Mouse (Mus musculus) inflammation-experienced regulatory T-cells, adult 16 weeks (primary cell): ENCODE results near the gene Gm9857. TPM values are rescaled to one million over a fixed set of nuclear protein-coding genes. Genes with fewer than 3 reads are reported as not detected.

Source experiments
- polyA plus RNA-seq: library from polyadenylated mRNA; unstranded; fragments of 100-300 nt; shearing (Covaris generic); gene quantifications from one replicate; pipeline ENCODE4 v1.2.1, GENCODE M21; 2017

Gm9857 gene
- polyA plus RNA-seq, result not detected

GRCm38 (mm10) chr3:108940001-108940633 is at the start of gene Gm9857:
Gene Gm9857, minus strand, starts transcription at chr3:108940445.

GRCm38 (mm10) chr3:108939573-108939972 is 672 bp downstream of the Gm9857 start, which contains the start of gene Henmt1:
Gene Henmt1, plus strand, starts transcription at chr3:108939873.

GRCm38 (mm10) chr3:108911548-108912413 is 28.5 kb downstream of the Gm9857 start, which contains the start of gene Prpf38b:
Gene Prpf38b, minus strand, starts transcription at chr3:108911727.

Other genes with a start within 250 kb of the Gm9857 start
- gene Gpsm2, start 218.1 kb downstream of the Gm9857 start, polyA plus RNA-seq, result 3.2 TPM
- not detected for gene Aknad1, start 200.8 kb downstream of the Gm9857 start, polyA plus RNA-seq
- gene Stxbp3, start 99.9 kb downstream of the Gm9857 start, polyA plus RNA-seq, result 76.5 TPM
- 0.24 TPM for gene Fndc7, start 50.4 kb downstream of the Gm9857 start, polyA plus RNA-seq
- gene Prpf38b, start 28.7 kb downstream of the Gm9857 start, polyA plus RNA-seq, result 94.3 TPM
- 0.98 TPM for gene Henmt1, start 572 bp downstream of the Gm9857 start, polyA plus RNA-seq
- gene Fam102b, start 87.2 kb upstream of the Gm9857 start, polyA plus RNA-seq, result 1.2 TPM
- not detected for gene Slc25a54, start 140.0 kb upstream of the Gm9857 start, polyA plus RNA-seq
- gene Slc25a24, start 182.7 kb upstream of the Gm9857 start, polyA plus RNA-seq, result 23.5 TPM